Mouse (Mus musculus): ENCODE data around the gene Marveld1.

Marveld1 gene

DNA sequence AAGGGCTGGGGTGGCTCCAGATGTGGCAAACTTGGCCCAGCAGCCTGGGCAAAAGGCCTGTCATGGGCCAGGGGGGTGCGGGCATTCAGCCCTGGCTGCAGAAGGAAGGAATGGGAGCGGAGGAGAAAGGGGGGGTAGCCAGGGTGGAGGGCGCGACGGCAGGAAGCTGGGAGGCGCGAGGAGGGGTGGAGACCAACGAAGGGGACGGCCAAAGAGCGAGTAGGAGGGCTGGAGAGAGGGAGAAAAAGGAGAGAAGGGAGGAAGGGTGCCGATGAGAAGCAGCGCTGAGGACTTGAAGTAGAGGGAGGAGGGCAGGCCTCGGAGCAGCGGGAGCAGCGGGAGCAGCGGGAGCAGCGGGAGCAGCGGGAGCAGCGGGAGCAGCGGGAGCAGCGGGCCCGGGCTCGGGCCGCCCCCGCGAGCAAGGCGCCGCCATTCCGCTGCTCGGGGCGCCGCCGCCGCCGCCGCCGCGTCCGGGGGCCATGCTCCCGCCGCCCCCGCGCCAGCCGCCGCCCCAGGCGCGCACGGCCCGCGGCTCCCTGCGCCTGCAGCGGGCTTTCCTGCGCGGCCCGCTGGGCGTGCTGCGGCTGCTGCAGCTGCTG, at the start of gene Marveld1:
Gene Marveld1, plus strand, starts transcription at position 231 of the 599 bp plus-strand sequence.
- DNase-seq (ENCODE audit: low spot score in 2 of 2), result peak; percentile 67 to 85

DNA sequence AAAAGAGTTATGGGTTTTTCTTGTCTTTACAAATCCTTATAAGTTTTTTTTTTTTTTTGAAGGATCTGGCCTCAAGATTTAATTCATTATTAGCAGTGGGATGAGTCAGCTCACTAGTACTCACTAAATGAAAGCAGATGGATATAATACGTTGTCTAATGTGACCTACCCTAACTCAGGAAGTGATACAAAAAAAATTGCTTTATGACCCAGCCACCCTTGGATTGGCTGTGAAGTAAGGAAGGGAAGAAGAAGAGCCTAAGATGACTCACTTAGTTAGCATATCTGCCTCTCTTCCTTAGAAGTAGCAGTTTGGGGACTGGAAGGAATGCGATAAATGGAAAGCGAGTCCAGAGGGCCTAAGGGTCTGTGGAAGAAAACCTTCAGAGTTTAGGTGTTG, 47.8 kb upstream of the Marveld1 start:
- no peak for DNase-seq (ENCODE audit: low spot score in 2 of 2)

DNA sequence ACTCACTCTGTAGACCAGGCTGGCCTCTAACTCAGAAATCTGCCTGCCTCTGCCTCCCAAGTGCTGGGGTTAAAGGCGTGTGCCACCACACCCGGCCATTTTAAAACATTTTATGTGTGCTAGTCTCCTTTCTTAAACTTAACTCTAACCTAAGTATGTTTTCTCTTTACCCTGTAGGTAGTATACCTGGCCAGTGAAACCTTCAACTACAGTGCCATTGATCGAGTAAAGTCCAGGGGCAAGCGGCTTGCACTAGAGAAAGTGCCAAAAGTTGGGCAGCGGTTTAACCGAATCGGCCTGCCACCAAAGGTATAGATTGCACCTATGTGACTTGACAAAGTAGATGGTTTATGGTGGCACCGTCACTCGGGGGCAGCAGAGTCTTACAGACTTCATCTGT, 42.5 kb upstream of the Marveld1 start:
- no peak for DNase-seq (ENCODE audit: low spot score in 2 of 2)

- no peak for DNase-seq (ENCODE audit: low spot score in 2 of 2)
These were observed 31.3 kb upstream of the Marveld1 start for GRCm38 (mm10) chr19:42115783-42116335.

GRCm38 (mm10) chr19:42118142-42118541, 29.1 kb upstream of the Marveld1 start:
- no peak for DNase-seq (ENCODE audit: low spot score in 2 of 2)

DNA sequence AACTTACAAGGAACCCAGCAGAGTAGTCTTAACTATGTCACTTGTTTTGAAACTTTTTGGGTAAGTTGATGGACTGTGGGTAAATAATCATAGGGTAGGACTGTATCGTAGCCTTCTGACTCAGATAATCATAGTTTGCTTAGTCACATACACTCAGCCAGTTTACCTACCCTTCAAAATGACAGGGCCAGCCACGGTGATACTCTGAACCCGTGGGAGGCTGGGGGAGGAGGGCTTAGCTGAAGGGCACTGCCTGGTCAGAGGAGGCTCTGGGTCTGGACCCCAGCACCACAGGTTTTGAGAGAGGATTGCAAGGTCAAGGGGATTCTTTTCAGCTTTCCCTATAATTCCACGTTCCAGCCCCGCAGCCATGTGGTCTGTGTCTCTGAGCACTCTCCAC, 28.6 kb upstream of the Marveld1 start:
- no peak for DNase-seq (ENCODE audit: low spot score in 2 of 2)

GRCm38 (mm10) chr19:42120451-42120850, 26.7 kb upstream of the Marveld1 start:
- DNase-seq (ENCODE audit: low spot score in 2 of 2), result no peak

- DNase-seq (ENCODE audit: low spot score in 2 of 2), result no peak
These were observed 22.5 kb upstream of the Marveld1 start for GRCm38 (mm10) chr19:42124684-42125083.

DNA sequence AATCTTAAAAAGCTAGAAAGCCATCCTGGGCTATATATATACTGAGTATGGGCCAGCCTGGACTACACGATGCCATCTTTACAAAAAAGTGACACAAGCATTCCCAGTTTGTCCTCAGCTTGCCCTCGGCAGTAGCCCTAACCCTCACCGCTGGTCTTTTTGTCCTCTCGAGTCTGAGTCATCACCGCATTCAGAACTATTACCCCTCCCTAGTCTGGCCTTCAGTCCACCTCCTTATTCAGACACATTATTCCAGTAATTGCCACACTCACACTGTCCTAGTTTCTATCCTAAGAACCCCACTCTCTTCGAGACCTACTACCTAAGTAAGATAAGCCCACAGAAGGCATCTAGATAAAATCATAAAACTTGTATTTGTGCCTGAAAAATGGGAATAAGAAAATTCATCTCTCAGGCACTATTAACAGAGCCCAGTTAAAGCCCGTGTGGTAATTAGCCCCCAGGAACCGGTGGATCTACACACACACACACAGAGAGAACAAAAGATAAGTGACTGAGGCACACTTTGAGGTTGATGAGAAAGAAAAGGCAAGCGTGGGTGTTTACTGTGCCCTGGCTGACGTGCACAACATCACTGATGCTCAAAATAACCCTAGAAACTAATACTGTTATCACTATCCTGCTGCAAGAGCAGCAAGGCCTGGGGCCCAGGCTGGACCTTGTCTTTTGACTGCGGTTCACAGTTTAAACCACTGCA, 21.5 kb upstream of the Marveld1 start:
- DNase-seq (ENCODE audit: low spot score in 2 of 2), result no peak

DNA sequence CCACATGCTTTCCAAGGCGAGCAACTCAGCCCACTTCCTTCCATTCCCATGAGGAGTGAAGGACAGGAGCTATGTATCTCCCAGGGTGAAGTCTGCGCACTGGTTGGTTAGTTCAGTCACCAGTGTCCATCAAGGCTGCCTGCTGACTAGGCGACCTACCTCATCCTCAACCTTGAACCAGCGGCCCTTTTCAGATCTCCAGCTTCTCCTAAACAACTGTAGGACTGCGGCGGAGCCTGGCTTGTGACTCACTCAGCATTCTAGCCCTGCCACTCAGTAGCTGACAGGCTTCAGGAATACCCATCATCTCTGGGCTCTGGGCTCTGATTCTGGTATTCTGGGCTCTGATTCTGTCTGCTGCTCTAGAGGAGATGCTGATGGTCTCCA, 21.0 kb upstream of the Marveld1 start:
- DNase-seq (ENCODE audit: low spot score in 2 of 2), result no peak

GRCm38 (mm10) chr19:42127024-42127423, 20.2 kb upstream of the Marveld1 start:
- DNase-seq (ENCODE audit: low spot score in 2 of 2), result no peak

- no peak for DNase-seq (ENCODE audit: low spot score in 2 of 2)
These were observed 19.0 kb upstream of the Marveld1 start for GRCm38 (mm10) chr19:42128052-42128740.

DNA sequence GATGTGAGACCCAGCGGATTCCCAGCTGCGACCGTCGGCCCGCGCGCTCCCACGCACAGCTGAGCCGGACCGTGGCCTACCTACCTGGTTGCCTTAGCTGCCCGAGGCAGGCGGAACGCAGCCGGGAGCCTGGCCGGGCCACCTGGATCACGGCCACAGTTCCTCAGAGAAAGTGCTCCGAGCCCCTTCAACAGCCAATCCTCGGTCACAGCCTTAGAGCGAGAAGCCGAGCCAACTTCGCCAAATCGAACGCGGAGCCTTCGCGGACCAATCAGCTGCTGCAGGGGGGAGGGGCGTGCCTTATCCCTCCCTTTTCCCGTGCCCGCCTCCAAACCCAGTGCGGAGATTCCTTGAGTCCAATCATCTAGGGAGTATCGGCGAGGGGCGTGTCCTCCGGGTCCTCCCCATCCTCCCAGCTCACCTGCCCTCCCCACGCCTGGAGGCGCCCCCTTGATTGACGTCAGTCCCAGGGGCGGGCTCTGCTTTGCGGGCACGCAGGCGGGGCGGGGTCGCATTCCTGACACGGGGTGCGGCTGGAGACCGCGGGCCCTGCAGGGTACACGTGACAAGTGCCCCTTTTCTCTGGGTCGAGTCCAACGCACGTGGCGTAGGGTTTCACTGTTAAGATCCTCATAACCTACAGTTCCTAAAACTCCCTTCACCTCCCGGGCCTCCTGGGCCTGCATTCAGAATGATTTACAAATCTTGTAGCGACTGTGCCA, 18.3 kb upstream of the Marveld1 start, which contains the start of gene Avpi1:
Gene Avpi1, minus strand, starts transcription at position 273 of the 722 bp plus-strand sequence.
- DNase-seq (ENCODE audit: low spot score in 2 of 2), result peak; percentile 98 to 99

GRCm38 (mm10) chr19:42129509-42130293, 17.5 kb upstream of the Marveld1 start:
- no peak for DNase-seq (ENCODE audit: low spot score in 2 of 2)

DNA sequence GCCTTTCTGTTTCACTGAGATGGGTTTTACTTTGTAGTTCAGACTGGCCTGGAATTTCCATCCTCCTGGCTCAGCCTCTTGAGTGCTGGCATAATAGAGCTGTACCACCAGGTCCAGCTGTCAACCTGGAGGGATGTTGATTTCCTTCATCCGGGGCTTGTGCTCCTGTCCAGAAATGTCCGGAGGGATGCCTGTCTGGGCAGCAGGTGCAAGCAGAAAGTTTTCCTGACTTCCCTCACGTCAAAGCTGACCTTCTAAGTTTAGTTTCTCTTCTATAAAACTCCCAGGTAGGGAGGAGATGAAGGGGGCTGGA, 16.9 kb upstream of the Marveld1 start:
- DNase-seq (ENCODE audit: low spot score in 2 of 2), result no peak

DNA sequence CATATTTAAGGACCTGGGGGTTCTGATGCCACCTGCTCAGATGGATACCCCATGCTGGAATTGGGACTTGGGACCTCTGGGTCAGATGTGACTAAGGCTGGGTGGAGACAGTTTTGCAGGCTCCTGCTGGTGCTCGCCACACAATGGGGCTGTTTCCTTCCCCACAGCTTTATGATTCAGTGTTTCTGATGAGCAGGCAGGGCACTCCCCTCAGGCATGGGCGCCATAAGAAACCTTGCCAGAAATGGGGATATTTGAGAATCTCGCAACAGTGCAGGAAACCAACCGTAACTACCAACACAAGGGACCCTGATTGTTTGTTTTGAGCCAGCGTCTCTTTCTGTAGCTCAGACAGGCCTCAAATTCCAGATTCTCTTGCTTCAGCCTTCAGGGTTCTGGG, 16.1 kb upstream of the Marveld1 start:
- peak in 1 of 2 experiments; percentile 54 for DNase-seq (ENCODE audit: low spot score in 2 of 2)

DNA sequence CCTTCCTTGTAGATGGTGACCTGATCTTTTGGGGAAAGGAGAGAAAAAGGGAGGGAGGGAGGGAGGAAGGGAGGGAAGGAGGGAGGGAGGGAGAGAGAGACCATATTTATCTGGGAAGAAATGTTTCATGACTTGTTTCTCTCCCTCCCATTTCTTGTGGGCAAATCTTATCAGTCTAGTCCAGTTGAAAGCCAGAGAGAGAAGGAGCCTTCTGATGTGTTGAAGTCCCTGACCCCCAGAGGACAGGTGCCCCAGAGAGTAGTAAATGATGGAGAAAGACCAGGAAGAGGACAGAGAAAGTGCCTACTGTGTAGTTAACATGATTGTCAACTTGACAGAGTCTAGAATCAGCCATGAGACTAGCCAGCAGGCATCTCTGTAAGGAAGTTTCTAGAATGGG, 12.1 kb upstream of the Marveld1 start:
- no peak for DNase-seq (ENCODE audit: low spot score in 2 of 2)

DNA sequence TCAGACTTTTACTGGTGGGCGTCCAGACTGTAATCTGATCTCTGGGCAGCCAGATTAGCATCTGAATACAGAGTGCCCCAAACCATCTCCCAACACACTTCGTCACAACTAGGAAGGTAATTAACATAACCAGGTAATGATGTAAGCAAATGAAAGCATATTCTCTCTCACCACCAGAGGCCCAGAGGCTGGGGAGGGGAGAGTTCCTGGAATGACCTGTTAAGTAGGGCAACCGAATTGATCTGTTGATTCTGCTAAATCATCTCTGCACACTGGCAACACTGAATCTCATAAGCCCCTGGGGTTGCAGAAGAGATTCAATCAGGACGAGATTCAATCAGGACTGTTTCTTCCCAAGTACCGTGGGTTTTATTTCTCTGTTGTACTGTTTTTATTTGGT, 11.1 kb upstream of the Marveld1 start:
- DNase-seq (ENCODE audit: low spot score in 2 of 2), result no peak

DNA sequence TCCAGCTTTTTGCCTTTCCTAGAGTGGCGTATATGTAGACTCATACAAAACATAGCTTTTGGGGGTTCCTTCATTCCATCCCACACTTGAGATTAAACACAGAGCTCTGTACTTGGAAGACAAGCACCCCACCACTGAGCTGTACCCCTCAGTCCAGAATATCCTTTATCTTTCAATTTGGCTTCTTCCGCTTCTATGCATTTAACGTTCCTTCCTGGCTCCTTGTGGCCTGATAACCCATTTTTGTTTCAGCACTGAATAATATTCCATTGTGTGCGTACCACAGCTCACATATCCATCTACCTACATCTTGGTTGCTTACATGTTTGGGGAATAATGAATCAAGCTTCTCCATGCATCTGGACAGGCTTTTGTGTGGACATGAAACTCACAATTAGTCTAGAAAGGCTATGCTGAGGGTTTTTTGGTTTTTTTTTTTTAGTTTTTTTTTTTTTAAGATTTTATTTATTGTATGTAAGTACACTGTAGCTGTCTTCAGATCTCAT, 10.0 kb upstream of the Marveld1 start:
- DNase-seq (ENCODE audit: low spot score in 2 of 2), result no peak

DNA sequence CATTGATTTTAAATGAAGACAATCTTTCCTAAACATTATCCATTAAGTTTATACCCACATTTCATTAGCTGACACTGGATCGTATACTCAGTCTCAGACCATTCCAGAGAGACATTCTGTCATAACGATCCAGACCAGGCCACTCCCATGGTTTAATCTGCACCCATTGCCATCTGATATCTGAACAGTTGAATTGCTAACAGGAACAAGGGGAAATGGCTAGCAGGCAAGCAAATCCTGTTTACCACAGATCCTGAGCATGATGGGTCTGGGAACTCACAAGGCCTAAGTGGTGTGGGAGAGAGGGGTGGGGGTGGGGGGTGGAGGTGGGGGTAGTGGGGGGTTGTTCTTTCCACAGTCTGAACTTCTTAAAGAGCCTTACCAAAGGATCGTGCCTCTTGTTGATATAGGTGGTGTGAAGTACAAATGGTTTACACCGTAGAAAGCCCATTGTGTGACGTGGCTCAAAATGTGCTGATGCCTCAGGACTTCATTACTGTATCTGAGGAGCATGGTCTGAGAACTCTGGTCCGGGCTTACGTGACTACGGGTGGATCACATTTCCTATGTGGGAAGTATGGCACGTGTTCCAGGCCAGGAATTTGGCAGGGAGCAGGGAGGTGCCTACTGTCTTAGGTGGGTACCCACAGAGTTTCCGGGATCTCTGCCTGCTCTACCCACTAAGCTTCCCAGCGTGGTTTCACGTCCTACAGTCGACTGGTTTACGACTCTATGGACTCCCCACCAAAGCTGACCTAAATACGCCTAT, 8.5 kb upstream of the Marveld1 start:
- DNase-seq (ENCODE audit: low spot score in 2 of 2), result no peak
